Mouse (Mus musculus) forebrain, embryonic 12.5 days (tissue): Measurements from ENCODE around the gene Tmem59l. TPM values are rescaled to one million over a fixed set of nuclear protein-coding genes. Genes with fewer than 3 reads are reported as not detected.

Source experiments
- ATAC-seq: fragments of 200-750 bp; cut with Nextera tagmentation; 2 replicates; pipeline ENCODE4 v1.8.0; 2017; ENCODE audit warnings: moderate TSS enrichment; ENCODE audit not compliant: low FRiP score
- H3K27ac ChIP-seq: fragments of 300-500 bp; sonication (generic); 2 replicates; pipeline ENCODE4 v1.5.1; 2016; ENCODE audit warnings: mild to moderate bottlenecking
- H3K27me3 ChIP-seq: fragments of 300-500 bp; sonication (generic); 2 replicates; pipeline ENCODE4 v1.6.1; 2016; ENCODE audit warnings: mild to moderate bottlenecking
- H3K36me3 ChIP-seq: fragments of 300-500 bp; sonication (generic); replicated peaks from 2 replicates; pipeline ENCODE4 v1.6.1; 2016; ENCODE audit warnings: mild to moderate bottlenecking
- H3K4me1 ChIP-seq: fragments of 300-500 bp; sonication (generic); 2 replicates; pipeline ENCODE4 v1.6.1; 2016
- H3K4me2 ChIP-seq: fragments of 300-500 bp; sonication (generic); 2 replicates; pipeline ENCODE4 v1.6.1; 2016; ENCODE audit warnings: mild to moderate bottlenecking, moderate library complexity
- H3K4me3 ChIP-seq: fragments of 300-500 bp; sonication (generic); replicated peaks from 2 replicates; pipeline ENCODE4 v1.5.1; 2016; ENCODE audit warnings: mild to moderate bottlenecking
- H3K9ac ChIP-seq: fragments of 300-500 bp; sonication (generic); 2 replicates; pipeline ENCODE4 v1.6.1; 2016; ENCODE audit warnings: mild to moderate bottlenecking
- H3K9me3 ChIP-seq: fragments of 300-500 bp; sonication (generic); 2 replicates; pipeline ENCODE4 v1.6.1; 2016
- WGBS: fragments of 180-500 bp; shearing (Covaris S2); methylation state at CpG from one replicate; pipeline ENCODE4 v1.1.7; 2016; 5-methylcytosine and 5-hydroxymethylcytosine counted together
- polyA plus RNA-seq: library from polyadenylated mRNA; unstranded; fragments of >200 nt; fragmentation: Nextera tagmentation; extraction: Ambion mirVana; gene quantifications from 2 replicates; pipeline ENCODE4 v1.2.1, GENCODE M21; 2016

The Tmem59l gene
- polyA plus RNA-seq, 1 experiment from 2014 or later = 17.0 TPM

DNA sequence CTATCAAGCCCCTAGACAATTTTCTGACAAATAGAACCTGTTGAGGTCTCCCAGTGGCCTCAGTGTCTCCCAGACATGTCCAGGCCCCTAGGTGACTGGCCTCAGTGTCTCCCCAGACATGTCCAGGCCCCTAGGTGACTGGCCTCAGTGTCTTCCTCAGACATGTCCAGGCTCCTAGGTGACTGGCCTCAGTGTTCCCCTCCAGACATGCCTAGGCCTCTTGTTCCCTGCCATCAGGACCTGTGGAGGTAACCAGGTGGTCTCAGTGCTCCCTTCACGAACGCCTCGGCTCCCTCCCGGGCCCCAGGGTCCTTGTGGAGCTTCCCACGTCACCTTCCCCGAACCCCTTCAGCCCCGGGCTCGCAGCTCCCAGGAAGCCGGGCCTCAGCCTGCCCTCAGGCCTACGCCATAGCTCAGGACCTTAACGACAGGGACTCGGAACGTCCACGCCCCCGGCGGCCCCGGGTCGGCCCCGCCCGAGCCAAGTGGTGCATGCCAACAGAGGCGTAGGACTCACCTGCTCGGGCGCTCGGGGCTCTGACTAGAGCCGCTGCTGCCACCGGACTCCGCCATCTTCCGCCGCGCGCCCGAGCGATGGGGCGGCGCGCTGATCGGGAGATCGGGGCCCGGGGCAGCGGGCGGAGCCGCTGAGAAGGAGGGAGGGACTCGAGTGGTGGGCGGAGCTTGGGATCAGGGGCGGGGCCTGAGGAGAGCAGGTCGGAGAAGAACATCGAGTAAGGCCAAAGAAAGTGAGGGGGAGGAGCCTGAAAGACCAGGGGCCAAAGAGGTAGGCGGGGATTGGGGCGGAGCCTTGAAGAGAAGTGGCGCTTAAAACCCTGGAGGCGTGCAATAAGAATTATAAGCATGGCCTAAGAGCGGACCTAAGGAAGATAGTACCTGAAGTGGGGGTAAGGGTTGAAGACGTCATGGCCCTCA is 10.6 kb downstream of the Tmem59l start, which contains the start of gene Klhl26:
Gene Klhl26, minus strand, starts transcription at position 636 of the 936 bp plus-strand sequence.
- peaks cover 30% of the 10 kb centered on the region for H3K27me3 ChIP-seq
- peak; percentile 91 for ATAC-seq
- peak within 1 kb of the TSS; percentile 77 for H3K4me3 ChIP-seq
- H3K9me3 ChIP-seq = no peaks in the 10 kb centered on the region
- peak within 1 kb of the TSS; percentile 57; the same call in 1 of the 2 replicates for H3K27ac ChIP-seq
- peak within 1 kb of the TSS; percentile 87 for H3K9ac ChIP-seq
- WGBS = under 1% methylated on average over 53 of the region's 53 CpGs
- no peaks in the 10 kb centered on the region for H3K36me3 ChIP-seq
- peak within 1 kb of the TSS; percentile 74 for H3K4me2 ChIP-seq
- H3K4me1 ChIP-seq = peaks cover 17% of the 10 kb centered on the region

DNA sequence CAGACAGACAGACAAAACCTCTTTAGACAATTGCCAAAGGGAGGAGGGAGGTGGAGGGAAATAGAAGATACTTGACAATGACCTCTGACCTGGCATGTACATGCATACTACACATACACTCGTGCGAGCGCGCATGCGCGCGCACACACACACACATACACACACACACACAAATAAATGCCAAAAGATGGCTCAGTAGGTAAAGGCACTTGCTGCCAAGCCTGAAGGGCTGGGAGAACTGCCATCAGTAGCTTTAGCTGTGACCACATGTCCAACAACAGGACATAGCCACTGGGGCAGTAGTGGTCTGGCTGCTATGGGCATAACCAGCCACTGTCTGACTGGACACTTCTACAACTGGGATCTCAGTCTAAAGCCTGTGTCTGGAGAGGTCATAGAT is 15.3 kb downstream of the Tmem59l start:
- Histone ChIP-seq H3K9ac (no peak overlapping the region), H3K4me2 (no peak overlapping the region), H3K36me3 (no peaks in the 10 kb centered on the region), H3K4me3 (no peak overlapping the region), H3K4me1 (peaks cover 15% of the 10 kb centered on the region), H3K27me3 (no peaks in the 10 kb centered on the region), H3K27ac (no peak overlapping the region), H3K9me3 (no peaks in the 10 kb centered on the region)
- whole genome bisulfite sequencing = 99% methylated on average over 7 of the region's 7 CpGs
- no peak for ATAC-seq

DNA sequence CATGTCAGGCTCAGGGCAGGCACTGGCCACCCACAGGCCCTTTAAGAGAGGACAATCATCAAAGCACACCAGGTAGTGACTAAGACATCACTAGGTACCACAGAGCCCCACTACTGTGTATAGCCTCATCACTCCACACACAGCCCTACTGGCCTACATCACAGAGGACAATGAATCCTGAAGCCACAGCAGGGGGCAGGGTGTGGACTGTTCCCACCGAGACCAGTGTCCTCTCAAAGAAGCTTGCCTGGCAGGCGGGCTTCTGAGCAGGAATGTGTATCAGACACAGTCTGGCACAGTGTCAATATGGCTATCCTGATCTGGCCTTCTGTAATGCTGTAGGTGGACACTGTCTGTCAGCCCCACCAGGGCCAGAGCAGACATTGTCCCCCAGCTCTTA is 17.2 kb downstream of the Tmem59l start:
- no peaks in the 10 kb centered on the region for H3K36me3 ChIP-seq
- 63% methylated on average over 2 of the region's 2 CpGs for WGBS
- no peak overlapping the region for H3K4me2 ChIP-seq
- no peak for ATAC-seq
- H3K9me3 ChIP-seq = no peaks in the 10 kb centered on the region
- H3K4me1 ChIP-seq = peaks cover 6% of the 10 kb centered on the region; the same call in 1 of the 2 replicates
- H3K27me3 ChIP-seq = no peaks in the 10 kb centered on the region
- no peak overlapping the region for H3K9ac ChIP-seq
- H3K4me3 ChIP-seq = no peak overlapping the region
- no peak overlapping the region for H3K27ac ChIP-seq

DNA sequence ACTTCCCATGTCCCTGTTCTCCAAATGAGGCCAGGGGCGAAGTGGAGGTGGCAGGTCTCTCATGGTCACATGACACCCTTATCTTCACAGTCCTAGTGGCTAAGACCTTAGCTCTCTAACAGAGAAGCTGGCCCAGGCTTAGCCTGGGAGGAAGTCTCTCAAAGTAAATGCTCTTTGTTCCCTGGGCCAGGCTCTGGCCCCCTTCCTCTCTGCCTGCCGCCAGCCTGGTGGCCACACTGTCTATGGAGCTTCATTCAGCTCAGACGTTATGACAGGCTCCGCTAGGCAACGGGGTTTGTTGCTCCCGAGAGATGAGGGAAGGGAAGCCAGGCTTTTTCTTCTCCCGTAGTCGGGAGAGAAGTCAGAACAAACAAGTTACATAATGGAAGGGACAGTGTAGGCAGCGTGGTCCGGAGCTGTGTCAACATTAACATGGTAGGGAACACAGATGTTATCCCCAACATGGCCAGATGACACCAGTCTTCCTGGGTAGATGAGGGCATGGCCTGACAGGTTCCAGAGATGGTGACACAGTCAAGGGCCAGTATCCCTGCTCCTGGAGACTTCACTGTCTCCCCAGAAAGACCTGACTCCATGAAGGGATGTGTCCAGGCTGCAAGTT is 17.8 kb downstream of the Tmem59l start:
- Histone ChIP-seq H3K4me3 (no peak overlapping the region), H3K27me3 (no peaks in the 10 kb centered on the region), H3K4me2 (no peak overlapping the region), H3K9ac (no peak overlapping the region), H3K9me3 (no peaks in the 10 kb centered on the region), H3K36me3 (no peaks in the 10 kb centered on the region), H3K4me1 (peaks cover 6% of the 10 kb centered on the region; the same call in 1 of the 2 replicates), H3K27ac (no peak overlapping the region)
- no peak for ATAC-seq
- 60% methylated on average over 10 of the region's 10 CpGs for WGBS

DNA sequence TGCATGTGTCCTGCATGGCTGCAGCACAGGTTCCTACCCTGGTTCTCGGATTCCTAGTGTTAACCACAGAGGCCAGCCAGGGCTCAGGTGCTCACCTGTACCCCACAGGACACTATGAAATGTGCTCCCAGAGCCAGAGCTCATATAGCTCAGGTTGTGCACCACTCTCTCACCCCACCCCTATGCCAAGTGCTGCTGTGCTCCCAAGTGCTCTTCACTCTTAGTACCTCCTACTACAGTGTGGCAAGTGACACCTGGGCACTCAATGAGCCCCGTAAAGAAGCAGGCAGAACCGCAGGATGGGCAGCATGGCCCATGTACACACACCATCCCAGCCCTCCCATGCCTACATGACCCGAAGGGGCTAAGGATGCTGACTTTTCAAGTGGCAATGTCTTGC is 18.4 kb downstream of the Tmem59l start:
- Histone ChIP-seq H3K9me3 (no peaks in the 10 kb centered on the region), H3K4me3 (no peak overlapping the region), H3K27ac (no peak overlapping the region), H3K4me1 (peaks cover 7% of the 10 kb centered on the region; the same call in 1 of the 2 replicates), H3K27me3 (no peaks in the 10 kb centered on the region), H3K9ac (no peak overlapping the region), H3K4me2 (no peak overlapping the region), H3K36me3 (no peaks in the 10 kb centered on the region; the same call in 1 of the 2 replicates)
- 92% methylated on average over 4 of the region's 4 CpGs for WGBS
- ATAC-seq = no peak

DNA sequence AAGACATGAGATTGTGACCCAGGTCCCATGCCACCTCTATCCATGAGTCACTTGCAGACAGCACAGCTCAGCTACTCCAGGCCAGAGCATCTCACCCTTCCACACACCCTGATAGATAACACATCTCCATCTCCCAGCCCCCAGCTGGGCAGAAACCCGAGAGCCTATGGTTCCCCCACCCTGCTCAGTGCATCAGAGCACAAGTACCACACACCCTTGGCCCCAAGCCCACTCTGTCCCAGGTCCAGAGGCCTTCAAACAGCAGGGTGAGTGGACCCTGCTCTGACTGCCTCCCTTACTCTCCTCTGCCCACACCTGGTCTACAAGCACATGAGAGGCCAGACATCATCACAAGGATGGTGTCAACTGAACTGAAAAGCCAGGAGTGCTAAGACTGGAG is 19.3 kb downstream of the Tmem59l start:
- Histone ChIP-seq H3K4me2 (no peak overlapping the region), H3K36me3 (no peaks in the 10 kb centered on the region; the same call in 1 of the 2 replicates), H3K4me1 (peaks cover 11% of the 10 kb centered on the region; the same call in 1 of the 2 replicates), H3K9me3 (no peaks in the 10 kb centered on the region), H3K27me3 (no peaks in the 10 kb centered on the region), H3K9ac (no peak overlapping the region), H3K27ac (no peak overlapping the region), H3K4me3 (no peak overlapping the region)
- ATAC-seq = no peak
- WGBS = 70% methylated on average over 1 of the region's 1 CpGs

DNA sequence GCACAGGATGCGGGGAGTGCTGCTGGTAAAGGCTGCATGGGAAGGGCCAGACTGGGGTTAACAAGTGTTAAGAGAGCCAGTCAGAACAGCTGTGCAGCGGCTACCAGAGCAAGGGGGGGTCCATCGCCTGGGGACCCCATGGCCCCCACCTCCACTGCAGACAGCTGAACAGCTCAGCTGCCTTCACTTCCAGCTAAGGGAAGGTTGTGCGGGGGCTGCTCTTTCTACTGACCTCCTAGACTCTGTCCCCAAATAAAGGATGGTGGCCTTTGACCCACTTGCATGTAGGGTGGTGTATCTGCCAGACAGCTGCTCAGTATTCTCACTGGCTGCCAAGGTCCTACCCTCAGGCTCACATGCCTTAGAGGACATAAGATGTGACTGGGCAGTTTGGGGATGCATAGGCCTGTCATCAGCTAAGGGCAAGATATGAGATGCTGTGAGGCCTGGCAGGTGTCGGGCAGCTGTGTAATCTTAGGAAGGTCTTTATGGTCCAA is 19.9 kb downstream of the Tmem59l start:
- H3K4me2 ChIP-seq = no peak overlapping the region
- H3K27me3 ChIP-seq = no peaks in the 10 kb centered on the region
- no peak overlapping the region for H3K9ac ChIP-seq
- peaks cover 11% of the 10 kb centered on the region; the same call in 1 of the 2 replicates for H3K4me1 ChIP-seq
- no peaks in the 10 kb centered on the region; the same call in 1 of the 2 replicates for H3K36me3 ChIP-seq
- ATAC-seq = no peak
- 85% methylated on average over 5 of the region's 5 CpGs for WGBS
- H3K9me3 ChIP-seq = no peaks in the 10 kb centered on the region
- no peak overlapping the region for H3K27ac ChIP-seq
- H3K4me3 ChIP-seq = no peak overlapping the region

DNA sequence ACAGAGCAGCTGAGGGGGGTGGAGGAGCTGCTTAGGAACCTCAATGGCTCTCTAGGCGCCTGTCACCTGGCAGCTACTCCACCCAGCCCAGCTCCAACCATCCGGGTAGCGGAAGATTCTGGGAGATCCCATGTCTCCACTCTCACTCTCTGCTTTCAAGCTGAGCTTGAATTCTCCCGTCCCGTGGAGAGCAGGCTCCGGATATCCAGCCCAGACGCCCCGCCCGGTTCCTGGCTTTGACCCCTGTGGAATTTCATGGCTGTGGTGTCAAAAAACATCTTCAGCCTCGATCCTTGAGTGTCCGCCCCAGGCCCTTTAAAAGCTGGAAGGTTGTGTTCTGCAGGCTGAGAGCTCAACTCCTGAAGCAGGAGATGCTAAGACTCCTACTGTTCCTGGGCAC is 20.4 kb downstream of the Tmem59l start:
- Histone ChIP-seq H3K9me3 (no peaks in the 10 kb centered on the region), H3K4me3 (no peak overlapping the region), H3K9ac (no peak overlapping the region), H3K27ac (no peak overlapping the region), H3K4me2 (no peak overlapping the region), H3K4me1 (peaks cover 11% of the 10 kb centered on the region; the same call in 1 of the 2 replicates), H3K27me3 (no peaks in the 10 kb centered on the region), H3K36me3 (no peaks in the 10 kb centered on the region; the same call in 1 of the 2 replicates)
- ATAC-seq = no peak
- 81% methylated on average over 11 of the region's 11 CpGs for WGBS

DNA sequence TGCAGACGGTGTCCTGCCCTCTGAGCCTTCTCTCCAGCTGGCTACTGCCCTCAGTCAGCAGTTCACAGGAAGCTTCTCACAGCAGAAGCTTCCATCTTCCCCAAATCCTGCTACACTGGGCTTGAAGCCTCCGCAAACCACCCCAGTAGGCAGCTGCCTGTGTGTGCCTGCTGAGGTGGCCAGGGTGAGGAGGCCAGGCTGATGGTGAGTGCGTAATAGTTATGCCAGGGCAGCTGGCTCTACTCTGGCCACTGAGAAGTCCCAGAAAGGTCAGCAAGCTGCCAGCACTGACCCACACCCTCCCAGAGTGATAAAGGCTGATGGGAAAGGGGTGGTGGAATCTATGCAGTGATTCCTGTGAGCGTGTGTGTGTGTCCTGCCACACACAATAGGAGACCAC is 20.9 kb downstream of the Tmem59l start:
- no peaks in the 10 kb centered on the region for H3K9me3 ChIP-seq
- H3K36me3 ChIP-seq = no peaks in the 10 kb centered on the region; the same call in 1 of the 2 replicates
- H3K4me1 ChIP-seq = peaks cover 11% of the 10 kb centered on the region; the same call in 1 of the 2 replicates
- no peaks in the 10 kb centered on the region for H3K27me3 ChIP-seq
- H3K27ac ChIP-seq = no peak overlapping the region
- no peak overlapping the region for H3K9ac ChIP-seq
- H3K4me3 ChIP-seq = no peak overlapping the region
- WGBS = 87% methylated on average over 4 of the region's 4 CpGs
- H3K4me2 ChIP-seq = no peak overlapping the region
- no peak for ATAC-seq

DNA sequence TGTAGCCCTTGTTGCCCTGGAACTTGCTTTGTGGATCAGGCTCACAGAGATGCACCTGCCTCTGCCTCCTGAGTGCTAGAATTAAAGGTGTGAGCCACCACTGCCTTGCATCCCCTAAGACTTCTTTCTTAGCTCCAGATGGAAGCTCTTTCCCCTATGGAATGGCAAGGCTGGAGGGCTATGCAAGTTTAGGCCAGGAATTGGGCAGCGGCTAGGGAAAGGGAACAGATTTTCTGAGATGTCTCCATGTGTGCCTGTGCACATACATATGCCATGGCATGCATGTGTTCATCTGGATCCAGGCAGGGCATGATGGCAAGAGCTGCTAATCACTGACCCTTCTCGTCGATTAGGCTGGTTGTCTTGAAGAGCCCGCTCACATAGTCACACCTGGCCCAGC is 21.5 kb downstream of the Tmem59l start:
- Histone ChIP-seq H3K9me3 (no peaks in the 10 kb centered on the region), H3K4me3 (no peak overlapping the region), H3K27me3 (no peaks in the 10 kb centered on the region), H3K36me3 (no peaks in the 10 kb centered on the region; the same call in 1 of the 2 replicates), H3K4me1 (peaks cover 11% of the 10 kb centered on the region; the same call in 1 of the 2 replicates), H3K4me2 (no peak overlapping the region), H3K27ac (no peak overlapping the region), H3K9ac (no peak overlapping the region)
- WGBS = 99% methylated on average over 4 of the region's 4 CpGs
- ATAC-seq = no peak

DNA sequence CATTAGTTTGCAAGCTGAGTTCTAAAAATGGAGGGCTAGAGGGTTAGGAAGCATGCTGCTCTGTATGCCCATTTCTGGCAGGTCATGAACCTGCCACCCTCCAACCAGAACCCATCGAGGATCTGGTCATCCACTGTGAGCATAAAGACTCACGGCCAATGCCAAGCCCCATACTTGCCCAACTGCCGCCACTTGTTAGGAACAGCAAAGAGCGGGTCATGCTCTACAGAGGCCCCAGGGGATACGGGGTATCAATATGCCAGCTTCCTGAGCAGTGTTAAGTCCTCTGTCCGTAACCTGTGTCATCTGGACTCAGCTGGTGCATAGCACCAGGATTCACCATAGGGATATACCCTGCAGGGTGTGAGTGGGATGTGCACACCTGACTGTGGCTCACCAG is 23.0 kb downstream of the Tmem59l start:
- Histone ChIP-seq H3K4me2 (no peak overlapping the region), H3K9me3 (no peaks in the 10 kb centered on the region), H3K4me1 (0 out of 2 replicates have a peak, but pooled peaks cover 5% of the 10 kb centered on the region), H3K27ac (no peak overlapping the region), H3K9ac (no peak overlapping the region), H3K36me3 (no peaks in the 10 kb centered on the region; the same call in 1 of the 2 replicates), H3K27me3 (no peaks in the 10 kb centered on the region), H3K4me3 (no peak overlapping the region)
- 91% methylated on average over 6 of the region's 6 CpGs for WGBS
- ATAC-seq = no peak

DNA sequence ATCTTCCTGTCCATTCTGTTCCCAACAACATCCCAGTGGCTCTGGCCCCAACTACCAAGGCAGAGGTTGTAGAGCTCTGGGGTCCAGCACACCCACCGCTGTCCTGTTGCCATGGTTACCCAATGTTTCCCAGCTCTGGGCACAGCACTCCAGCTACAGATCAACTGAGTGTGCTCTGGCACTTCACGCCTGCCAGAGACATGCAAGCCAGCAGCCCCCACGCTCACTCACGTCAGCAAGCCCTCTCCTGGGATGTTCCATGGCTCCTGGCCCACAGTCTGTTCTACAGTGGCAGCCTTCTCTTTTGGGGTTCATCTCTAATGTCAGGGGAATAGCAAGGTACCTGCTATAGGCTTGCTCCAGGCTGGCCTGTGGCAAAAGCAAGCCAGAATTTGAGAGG is 23.9 kb downstream of the Tmem59l start:
- Histone ChIP-seq H3K4me3 (no peak overlapping the region), H3K9me3 (no peaks in the 10 kb centered on the region), H3K27ac (no peak overlapping the region), H3K27me3 (no peaks in the 10 kb centered on the region), H3K9ac (no peak overlapping the region), H3K36me3 (no peaks in the 10 kb centered on the region; the same call in 1 of the 2 replicates), H3K4me1 (0 out of 2 replicates have a peak, but pooled peaks cover 5% of the 10 kb centered on the region), H3K4me2 (no peak overlapping the region)
- WGBS = 80% methylated on average over 4 of the region's 4 CpGs
- ATAC-seq = no peak
